Mouse (Mus musculus) neutrophil, adult 65 days (primary cell): ENCODE measurements around the gene Zfp518a. TPM values are rescaled to one million over a fixed set of nuclear protein-coding genes. Genes with fewer than 3 reads are reported as not detected.

Source experiments
- total RNA-seq: library from RNA; stranded (reverse); gene quantifications from 2 replicates; pipeline ENCODE4 v1.2.4, GENCODE M21; 2023

The Zfp518a gene
- total RNA-seq: 21.8 and 24.2 TPM in 2 replicates

DNA sequence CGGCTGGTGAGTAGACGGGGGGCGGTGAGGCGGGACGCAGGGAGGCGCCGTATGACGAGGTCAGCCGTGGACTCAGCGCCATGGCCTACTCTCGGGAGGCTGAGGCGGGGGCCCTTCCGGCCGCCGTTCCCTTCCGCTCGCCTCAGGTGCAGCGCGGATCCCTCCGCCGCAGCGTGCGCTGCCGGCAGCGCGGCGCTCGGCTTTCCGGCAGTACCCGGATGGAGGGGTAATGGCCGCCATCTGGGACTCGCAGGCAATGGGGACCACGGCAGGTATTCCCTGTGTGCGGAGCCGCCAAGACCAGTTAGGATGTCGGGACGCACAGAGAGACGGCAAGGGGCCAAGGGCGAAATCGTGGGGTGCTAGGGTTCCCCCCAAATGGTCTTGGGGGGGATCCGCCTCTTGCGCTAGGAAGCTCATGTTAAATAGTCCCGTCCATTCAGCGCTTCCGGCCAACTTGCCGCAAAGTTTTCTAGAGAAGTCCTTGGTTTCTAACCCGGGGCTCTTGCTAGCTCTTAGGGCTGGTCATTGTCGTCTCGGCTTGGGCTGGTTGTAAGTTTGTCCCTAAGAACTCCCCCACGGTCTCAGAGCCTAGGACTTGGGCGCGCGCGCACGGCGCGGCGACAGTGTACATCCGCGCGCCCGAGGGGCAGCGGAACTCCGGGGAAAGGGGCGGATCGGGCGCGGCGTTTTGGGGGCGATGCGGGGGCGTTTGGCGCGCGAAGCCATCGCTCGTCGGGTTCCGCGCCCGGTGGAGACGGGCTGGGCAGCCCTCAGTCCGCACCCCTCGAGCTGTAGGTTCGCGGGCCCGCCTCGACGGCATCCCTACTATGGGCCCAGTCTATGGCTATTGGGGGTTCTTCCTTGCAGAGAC, at the start of gene Zfp518a:
Gene Zfp518a (plus strand): TSS at position 187 of the 874 bp plus-strand sequence.

Other genes with a start within 250 kb of the Zfp518a start
- gene Cc2d2b, start 146.0 kb upstream of the Zfp518a start, total RNA-seq: not detected in 2 replicates
- 4.1 and 4.9 TPM in 2 replicates for gene Ccnj, start 63.4 kb upstream of the Zfp518a start, total RNA-seq
- gene Blnk, start 99.8 kb downstream of the Zfp518a start, total RNA-seq: 3.3 and 9.8 TPM in 2 replicates
- 0.95 and 1.2 TPM in 2 replicates for gene Dntt, start 134.6 kb downstream of the Zfp518a start, total RNA-seq
- not detected in 2 replicates for gene Opalin, start 182.4 kb downstream of the Zfp518a start, total RNA-seq